ENCODE assay signal across 10 mouse cellular contexts in the genomic region with DNA sequence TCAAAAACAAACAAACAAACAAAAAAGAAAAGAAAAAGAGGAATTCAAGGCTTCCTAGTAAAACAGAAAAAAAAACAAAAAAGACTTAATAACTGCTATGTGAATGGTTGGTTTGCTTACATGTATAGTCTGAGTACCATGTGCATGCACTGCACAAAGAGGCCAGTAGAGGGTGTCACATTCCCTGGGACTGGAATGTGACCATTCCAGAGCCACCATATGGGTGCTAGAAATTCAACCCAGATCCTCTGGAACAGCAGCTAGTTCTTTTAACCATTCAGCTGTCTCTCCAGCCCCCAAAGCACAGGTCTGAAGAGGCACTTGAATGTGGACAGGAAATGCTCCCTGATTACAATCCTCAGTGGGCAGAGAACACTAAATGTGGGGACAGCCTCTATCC. TPM values are rescaled to one million over a fixed set of nuclear protein-coding genes. Genes with fewer than 3 reads are reported as not detected.
DNase-seq lines count a peak whose midpoint lies in the region; ATAC-seq and TF ChIP-seq lines count a peak whose summit lies in the region.
"Had no signal": no experiment of that assay in that cellular context is flagged by ENCODE, and none has a peak within 500 bp of the region (broad histone marks: within the 10 kb centered on the region; RNA-seq: fewer than 3 reads in every experiment).

No protein-coding gene starts in this region.

- ATAC-seq in hindbrain, embryonic 11.5 days (ENCODE audit: low FRiP score) = no peak
- no peak for ATAC-seq in hindbrain, embryonic 14.5 days (ENCODE audit: low FRiP score)
- no peak for ATAC-seq in limb, embryonic 11.5 days (ENCODE audit: insufficient number of reproducible peaks, low FRiP score, low TSS enrichment, low read depth)

- no peaks in the 10 kb centered on the region for H3K79me2 ChIP-seq in C2C12 (ENCODE audit: control insufficient read depth, insufficient read depth)

- peaks cover 13% of the 10 kb centered on the region; the same call in 1 of the 2 replicates for H3K36me3 ChIP-seq in hindbrain, embryonic 11.5 days (ENCODE audit: control insufficient read depth, insufficient read depth, low read length)
- H3K36me3 ChIP-seq in hindbrain, embryonic 14.5 days (replicated peaks; ENCODE audit: control insufficient read depth, insufficient read depth) = peaks cover 98% of the 10 kb centered on the region
- peaks cover 67% of the 10 kb centered on the region for H3K36me3 ChIP-seq in C2C12 (ENCODE audit: control insufficient read depth, insufficient read depth)
- peaks cover 13% of the 10 kb centered on the region; the same call in 1 of the 2 replicates for H3K36me3 ChIP-seq in limb, embryonic 11.5 days (ENCODE audit: control insufficient read depth, insufficient read depth, low read length)

- H3K27me3 ChIP-seq in hindbrain, embryonic 11.5 days (ENCODE audit: control insufficient read depth, insufficient read depth, low read length) = no peaks in the 10 kb centered on the region
- no peaks in the 10 kb centered on the region for H3K27me3 ChIP-seq in hindbrain, embryonic 14.5 days (ENCODE audit: control insufficient read depth, insufficient read depth, low read length)
- H3K27me3 ChIP-seq in C2C12 (ENCODE audit: control insufficient read depth, insufficient read depth, insufficient read length) = no peaks in the 10 kb centered on the region
- no peaks in the 10 kb centered on the region for H3K27me3 ChIP-seq in limb, embryonic 11.5 days (ENCODE audit: control insufficient read depth, insufficient read depth, low read length)
- H3K27me3 ChIP-seq: hindbrain, embryonic 15.5 days had no signal

- no peaks in the 10 kb centered on the region for H3K4me1 ChIP-seq in hindbrain, embryonic 11.5 days (replicated peaks; ENCODE audit: control insufficient read depth, insufficient read depth, low read length)
- no peaks in the 10 kb centered on the region for H3K4me1 ChIP-seq in hindbrain, embryonic 14.5 days (replicated peaks; ENCODE audit: control insufficient read depth, insufficient read depth, low read length)
- no peaks in the 10 kb centered on the region for H3K4me1 ChIP-seq in limb, embryonic 11.5 days (ENCODE audit: control insufficient read depth, insufficient read depth, low read length)
- H3K4me1 ChIP-seq: hindbrain, embryonic 15.5 days had no signal

- H3ac ChIP-seq in C2C12 (ENCODE audit: control insufficient read depth, insufficient read length, low read depth) = no peak overlapping the region

- TF ChIP-seq CTCF in C2C12 (IDR thresholded peaks at IDR 0.05; ENCODE audit: control insufficient read depth, insufficient read depth, insufficient read length) = no peak

- no peak overlapping the region for H3K4me3 ChIP-seq in hindbrain, embryonic 11.5 days (ENCODE audit: low read depth, low read length)
- H3K4me3 ChIP-seq in hindbrain, embryonic 14.5 days (replicated peaks; ENCODE audit: low read length) = no peak overlapping the region
- no peak overlapping the region for H3K4me3 ChIP-seq in C2C12 (ENCODE audit: insufficient read depth, poor library complexity, severe bottlenecking)
- H3K4me3 ChIP-seq in limb, embryonic 11.5 days (ENCODE audit: low read depth, low read length) = no peak overlapping the region
- H3K4me3 ChIP-seq: hindbrain, embryonic 15.5 days had no signal

- H3K27ac ChIP-seq in hindbrain, embryonic 11.5 days (ENCODE audit: low read depth, low read length) = no peak overlapping the region
- H3K27ac ChIP-seq in hindbrain, embryonic 14.5 days = no peak overlapping the region
- H3K27ac ChIP-seq in limb, embryonic 11.5 days (replicated peaks; ENCODE audit: low read depth, low read length) = no peak overlapping the region
- H3K27ac ChIP-seq: hindbrain, embryonic 15.5 days had no signal

- DNase-seq in hindbrain, embryonic 11.5 days (ENCODE audit: low spot score) = peak; percentile 59
- DNase-seq in hindbrain, embryonic 14.5 days (ENCODE audit: low spot score) = no peak
- DNase-seq in R1 (ENCODE audit: low read depth, low spot score) = peak; percentile 89
- peak; percentile 62 for DNase-seq in limb, embryonic 11.5 days (ENCODE audit: low spot score)
- DNase-seq in frontal cortex, postnatal 14 days (ENCODE audit: low spot score in 2 of 2) = no peak
- no peak for DNase-seq in layer of hippocampus, adult 18-20 months (ENCODE audit: low spot score in 2 of 2)
- DNase-seq in right cerebral cortex, postnatal 14 days = no peak

- H3K9me3 ChIP-seq in hindbrain, embryonic 11.5 days (ENCODE audit: control insufficient read depth, low read length) = no peaks in the 10 kb centered on the region
- no peaks in the 10 kb centered on the region for H3K9me3 ChIP-seq in hindbrain, embryonic 14.5 days (ENCODE audit: control insufficient read depth, low read length)
- H3K9me3 ChIP-seq in limb, embryonic 11.5 days (ENCODE audit: control insufficient read depth, low read length) = no peaks in the 10 kb centered on the region
- H3K9me3 ChIP-seq: hindbrain, embryonic 15.5 days had no signal

- no peak overlapping the region for H3K4me2 ChIP-seq in hindbrain, embryonic 11.5 days (replicated peaks; ENCODE audit: low read depth, low read length)
- no peak overlapping the region for H3K4me2 ChIP-seq in hindbrain, embryonic 14.5 days (replicated peaks)
- H3K4me2 ChIP-seq in limb, embryonic 11.5 days (ENCODE audit: low read depth, severe bottlenecking) = no peak overlapping the region
- H3K4me2 ChIP-seq: hindbrain, embryonic 15.5 days had no signal

- H3K79me3 ChIP-seq in C2C12 (ENCODE audit: low read depth) = no peaks in the 10 kb centered on the region

- H3K9ac ChIP-seq in hindbrain, embryonic 11.5 days (ENCODE audit: low read depth, low read length) = no peak overlapping the region
- H3K9ac ChIP-seq in hindbrain, embryonic 14.5 days = no peak overlapping the region
- H3K9ac ChIP-seq in limb, embryonic 11.5 days (ENCODE audit: low read length) = no peak overlapping the region
- H3K9ac ChIP-seq: hindbrain, embryonic 15.5 days had no signal

TF ChIP-seq in C2C12, 6 proteins besides CTCF, POLR2A, EP300 and RAD21:
- TF ChIP-seq MAX (IDR thresholded peaks at IDR 0.05) = peak; percentile 25
- no peak for TF ChIP-seq MYOD1 (IDR thresholded peaks at IDR 0.05; ENCODE audit: control insufficient read depth, insufficient read length, low read depth)

RNA-seq across cellular contexts. Expression of a gene that starts 21.0 kb away (rescaled TPM):
- polyA plus RNA-seq in hindbrain, embryonic 11.5 days (2014; fragmentation: Nextera tagmentation; extraction: Ambion mirVana) = 141 and 151 TPM in 2 replicates
- polyA plus RNA-seq in hindbrain, embryonic 14.5 days (2014; fragmentation: Nextera tagmentation; extraction: Ambion mirVana) = 75.6 and 85.0 TPM in 2 replicates
- 19.2 TPM for polyA plus RNA-seq in C2C12 (2012; fragmentation: generic; extraction: Trizol)
- polyA plus RNA-seq in limb, embryonic 11.5 days (2014; fragmentation: Nextera tagmentation; extraction: Ambion mirVana) = 125 and 127 TPM in 2 replicates
- total RNA-seq in layer of hippocampus, adult 18-20 months (2021) = 10 to 100 TPM; 41.2 to 43.2 TPM

RNA-seq across cellular contexts. Expression of a gene that starts 35.1 kb away (rescaled TPM):
- 81.7 and 94.8 TPM in 2 replicates for polyA plus RNA-seq in hindbrain, embryonic 11.5 days (2014; fragmentation: Nextera tagmentation; extraction: Ambion mirVana)
- 78.9 and 82.8 TPM in 2 replicates for polyA plus RNA-seq in hindbrain, embryonic 14.5 days (2014; fragmentation: Nextera tagmentation; extraction: Ambion mirVana)
- 33.0 TPM for polyA plus RNA-seq in C2C12 (2012; fragmentation: generic; extraction: Trizol)
- 106 and 114 TPM in 2 replicates for polyA plus RNA-seq in limb, embryonic 11.5 days (2014; fragmentation: Nextera tagmentation; extraction: Ambion mirVana)
- 10 to 100 TPM; 56.9 to 70.4 TPM for total RNA-seq in layer of hippocampus, adult 18-20 months (2021)

RNA-seq across cellular contexts. Expression of a gene that starts 43.2 kb away (rescaled TPM):
- polyA plus RNA-seq in hindbrain, embryonic 11.5 days (2014; fragmentation: Nextera tagmentation; extraction: Ambion mirVana) = 0.34 TPM in 1 of 2 replicates, not detected in the other
- not detected in 2 replicates for polyA plus RNA-seq in hindbrain, embryonic 14.5 days (2014; fragmentation: Nextera tagmentation; extraction: Ambion mirVana)
- polyA plus RNA-seq in C2C12 (2012; fragmentation: generic; extraction: Trizol) = not detected
- polyA plus RNA-seq in limb, embryonic 11.5 days (2014; fragmentation: Nextera tagmentation; extraction: Ambion mirVana) = not detected in 2 replicates
- total RNA-seq in layer of hippocampus, adult 18-20 months (2021) = not detected
- total RNA-seq: neutrophil, adult 5-6 weeks had no signal
- polyA plus RNA-seq: hindbrain, embryonic 15.5 days had no signal

RNA-seq across cellular contexts. Expression of a gene that starts 45.6 kb away (rescaled TPM):
- 847 and 854 TPM in 2 replicates for polyA plus RNA-seq in hindbrain, embryonic 11.5 days (2014; fragmentation: Nextera tagmentation; extraction: Ambion mirVana)
- polyA plus RNA-seq in hindbrain, embryonic 14.5 days (2014; fragmentation: Nextera tagmentation; extraction: Ambion mirVana) = 446 and 460 TPM in 2 replicates
- 235 TPM for polyA plus RNA-seq in C2C12 (2012; fragmentation: generic; extraction: Trizol)
- 872 and 879 TPM in 2 replicates for polyA plus RNA-seq in limb, embryonic 11.5 days (2014; fragmentation: Nextera tagmentation; extraction: Ambion mirVana)
- total RNA-seq in layer of hippocampus, adult 18-20 months (2021) = 100 to 1,000 TPM; 136 to 144 TPM

Comparison
In these comparisons a context has a peak if more than half of its experiments do, and no peak if none do; other contexts are left out.
1. DNase-seq: peak in hindbrain, embryonic 11.5 days (single experiment), R1 (single experiment) and limb, embryonic 11.5 days (single experiment); none in hindbrain, embryonic 14.5 days (single experiment), frontal cortex, postnatal 14 days (0 of 2), layer of hippocampus, adult 18-20 months (0 of 2) and right cerebral cortex, postnatal 14 days (single experiment).